Mouse (Mus musculus) liver, adult (tissue): ENCODE measurements around the gene Zfp398.
A peak's percentile ranks its signal among the peaks of the same experiment; 100 is the strongest.

Experiments used
- GATA4 ChIP-seq: IDR thresholded peaks from 2 replicates; pipeline ENCODE4 v1.6.1; 2014; ENCODE audit warnings: mild to moderate bottlenecking, low read length; ENCODE audit not compliant: insufficient replicate concordance

Zfp398 gene

DNA sequence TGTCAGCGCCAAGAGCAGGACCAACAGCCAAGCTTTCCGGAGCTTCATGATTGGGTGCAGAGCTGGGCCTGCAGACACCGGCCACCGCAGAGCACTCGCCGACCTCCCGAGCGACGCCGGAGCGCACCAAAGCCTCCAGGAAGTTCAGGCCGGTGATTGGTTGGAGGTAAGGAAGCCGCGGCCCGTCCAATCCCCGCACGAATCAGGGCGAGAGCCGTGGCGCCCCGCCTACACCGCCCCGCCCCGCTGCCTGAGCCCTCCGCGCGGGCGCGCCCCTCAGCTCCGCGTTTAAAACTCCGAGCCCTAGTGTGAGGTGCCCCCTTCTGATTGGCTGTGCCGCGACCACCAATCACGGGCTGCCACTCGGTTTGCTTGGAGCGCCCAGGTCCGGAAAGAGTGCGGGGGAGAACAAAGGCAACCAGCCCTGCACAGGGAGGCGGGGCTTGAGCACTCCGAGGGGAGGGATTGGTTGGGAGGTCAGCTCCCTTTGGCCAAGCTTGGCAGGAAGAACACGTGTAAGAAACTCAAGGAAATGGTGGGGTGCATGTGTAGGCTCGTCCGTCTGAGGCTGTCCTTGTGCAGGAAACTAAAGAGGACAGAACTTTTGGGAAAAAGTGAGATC is 22.1 kb upstream of the Zfp398 start, which contains the start of gene Pdia4:
Pdia4 (minus strand) TSS at position 174 of the 622 bp plus-strand sequence.
- no peak for TF ChIP-seq GATA4

GRCm38 (mm10) chr6:47816151-47816550 is 19.3 kb upstream of the Zfp398 start:
- TF ChIP-seq GATA4, result no peak

DNA sequence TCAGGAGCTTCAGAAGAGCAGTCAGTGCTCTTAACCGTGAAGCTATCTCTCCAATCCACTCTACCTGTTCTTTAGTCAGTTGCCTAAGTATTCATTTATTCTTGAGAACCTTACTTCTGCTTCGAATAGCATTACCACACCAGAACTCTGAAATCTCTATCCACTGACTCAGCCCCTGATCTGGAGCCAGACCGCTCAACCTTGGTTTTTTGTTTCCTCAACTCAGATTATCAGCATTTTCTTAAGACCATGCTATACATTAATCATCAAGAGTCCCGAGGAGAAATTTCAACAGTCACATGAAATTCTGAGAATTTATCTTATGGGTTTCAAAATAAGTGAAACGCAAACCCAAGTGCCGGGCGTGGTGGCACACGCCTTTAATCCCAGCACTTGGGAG is 16.7 kb upstream of the Zfp398 start:
- no peak for TF ChIP-seq GATA4

GRCm38 (mm10) chr6:47819626-47820325 is 15.7 kb upstream of the Zfp398 start:
- TF ChIP-seq GATA4, result no peak

GRCm38 (mm10) chr6:47821236-47821635 is 14.2 kb upstream of the Zfp398 start:
- no peak for TF ChIP-seq GATA4

DNA sequence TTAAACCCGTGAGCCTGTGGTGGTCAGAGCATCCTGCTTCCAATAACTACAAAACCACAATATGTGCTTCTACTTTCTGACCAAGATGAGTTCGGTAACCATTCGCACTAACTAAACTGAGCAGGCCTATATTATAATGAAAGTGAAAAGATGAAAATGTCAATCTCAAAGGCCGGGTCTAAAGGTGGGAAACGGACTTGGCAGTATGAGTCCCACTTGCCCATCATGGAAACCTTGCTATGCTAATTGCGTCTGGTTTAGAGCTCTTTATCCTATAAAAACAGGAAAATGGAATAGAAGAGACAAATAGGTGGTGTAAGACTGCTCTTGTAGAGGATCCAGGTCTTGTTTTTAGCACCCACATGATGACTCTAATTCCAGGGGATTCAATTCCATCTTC is 13.7 kb upstream of the Zfp398 start:
- TF ChIP-seq GATA4, result no peak

GRCm38 (mm10) chr6:47824241-47824640 is 11.2 kb upstream of the Zfp398 start:
- TF ChIP-seq GATA4, result no peak

DNA sequence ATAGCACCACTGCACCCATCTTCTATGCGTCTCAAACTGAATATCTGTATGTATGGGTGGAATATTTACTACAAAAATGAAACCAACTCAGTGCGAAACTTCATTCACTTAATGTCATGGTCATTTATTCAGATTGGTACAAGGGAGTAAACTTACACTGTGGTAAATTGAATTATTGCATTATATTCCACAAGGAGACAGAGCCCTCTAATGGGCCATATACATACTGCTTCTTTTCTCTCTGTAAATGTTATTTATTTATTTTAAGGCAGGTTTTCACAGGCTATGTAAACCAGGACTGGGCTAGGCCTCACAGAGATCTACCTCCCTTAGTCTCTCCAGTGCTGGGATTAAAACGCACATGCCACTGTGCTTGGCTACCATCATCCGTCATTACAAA is 8.0 kb upstream of the Zfp398 start:
- no peak for TF ChIP-seq GATA4

DNA sequence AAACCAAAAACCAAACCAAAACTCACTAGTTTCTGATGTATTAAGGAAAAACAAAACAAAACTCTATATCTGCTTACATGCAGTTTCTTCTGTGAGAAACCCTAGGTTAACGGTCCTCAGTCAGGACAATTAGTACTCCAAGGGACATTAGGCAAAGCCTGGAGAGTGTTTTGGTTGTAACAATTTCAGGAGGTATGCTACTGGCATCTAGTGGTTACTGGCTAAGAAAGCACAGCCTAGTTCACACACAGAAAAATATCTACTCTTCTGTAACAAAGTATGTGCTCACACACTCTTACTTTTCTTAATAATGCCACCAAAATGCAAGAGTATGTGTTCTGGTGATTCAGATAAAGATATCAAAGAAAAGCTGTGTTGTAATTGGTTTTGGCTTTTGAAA is 6.5 kb upstream of the Zfp398 start:
- TF ChIP-seq GATA4, result no peak

- peak; percentile 12; the same call in 1 of the 2 replicates for TF ChIP-seq GATA4
These were observed 5.1 kb upstream of the Zfp398 start, which contains the start of gene Zfp786 for GRCm38 (mm10) chr6:47830104-47831078. TSS of gene Zfp786 (minus strand) at chr6:47830867.

DNA sequence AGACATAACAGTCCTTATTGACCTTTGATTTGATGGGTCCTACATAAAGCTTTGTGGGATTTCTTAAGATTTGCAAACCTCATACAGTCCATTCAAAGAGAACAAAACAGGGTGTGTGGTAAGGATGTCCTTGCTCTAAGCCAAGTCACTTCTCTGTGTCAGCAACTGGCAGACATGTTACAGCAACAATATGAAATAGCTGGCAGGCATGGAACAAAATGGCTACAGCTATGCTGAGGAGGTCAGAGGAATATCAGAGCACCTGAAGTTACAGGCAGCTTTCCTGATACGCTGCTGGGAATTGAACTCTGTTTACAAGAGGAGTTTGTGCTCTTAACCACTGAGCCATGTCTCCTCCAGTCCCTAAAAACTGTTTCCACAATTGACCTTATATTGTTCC is 3.2 kb upstream of the Zfp398 start:
- no peak for TF ChIP-seq GATA4

GRCm38 (mm10) chr6:47835984-47836521 is 592 bp downstream of the Zfp398 start:
- no peak for TF ChIP-seq GATA4

DNA sequence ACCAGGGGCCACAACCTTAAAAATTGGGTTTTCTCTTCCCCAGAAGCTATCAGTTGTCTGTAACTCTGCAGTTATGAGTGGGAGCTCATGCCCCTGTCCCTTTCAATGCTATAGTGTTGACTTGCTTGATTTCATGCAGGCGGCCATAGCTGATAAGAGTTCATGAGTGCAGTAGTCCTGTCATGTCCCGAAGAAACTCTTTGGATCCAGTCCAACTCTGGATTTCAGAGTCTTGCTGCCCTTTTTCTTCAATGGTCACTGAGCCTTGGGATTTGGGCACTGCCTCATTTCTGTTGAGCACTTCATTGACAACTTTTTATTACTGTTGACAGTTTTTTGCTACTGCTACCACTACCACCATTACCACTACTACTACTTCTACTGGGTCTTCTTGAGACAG is 2.2 kb downstream of the Zfp398 start:
- TF ChIP-seq GATA4, result no peak

DNA sequence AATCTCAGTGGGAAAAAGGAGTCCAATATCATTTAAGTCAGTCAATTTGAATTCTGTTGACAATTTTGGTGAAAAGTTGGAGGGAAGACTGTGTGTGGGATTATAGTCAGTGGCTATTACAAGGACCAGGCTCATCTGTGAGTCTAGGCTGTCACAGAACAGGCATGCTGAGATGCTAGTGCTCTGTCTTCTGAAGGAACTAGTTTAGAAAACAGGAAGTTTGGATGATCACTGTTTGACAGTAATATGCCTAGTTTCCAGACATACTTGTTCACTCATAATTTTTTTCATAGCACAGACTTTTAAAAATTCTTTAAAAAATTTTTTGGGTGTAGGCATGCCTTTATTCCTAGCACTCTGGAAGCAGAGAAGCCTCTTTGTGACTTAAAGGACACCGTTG is 5.6 kb downstream of the Zfp398 start:
- no peak for TF ChIP-seq GATA4

DNA sequence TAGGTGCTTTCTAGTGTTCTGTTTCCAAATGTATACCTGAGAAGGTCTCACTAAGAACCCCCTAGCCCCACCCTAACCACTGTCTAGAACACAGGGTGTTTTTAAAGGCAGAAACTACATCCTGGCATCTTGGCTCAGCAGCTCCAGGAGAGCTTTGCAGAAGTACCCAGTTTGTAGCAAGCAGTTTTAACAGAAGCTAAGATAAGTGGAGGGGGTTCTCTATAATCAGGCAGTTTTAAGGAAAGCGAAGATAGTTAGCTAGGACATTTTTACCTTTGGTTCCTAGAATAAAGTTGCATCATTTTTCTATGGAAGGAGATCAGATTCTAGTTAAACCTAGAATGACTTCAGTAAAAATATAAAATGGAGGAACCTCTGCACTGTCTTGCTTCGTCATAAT is 6.4 kb downstream of the Zfp398 start:
- no peak for TF ChIP-seq GATA4
